Mouse (Mus musculus) gastrocnemius, postnatal 25 days (tissue): ENCODE data around the gene Afg1l. TPM values are rescaled to one million over a fixed set of nuclear protein-coding genes. Genes with fewer than 3 reads are reported as not detected.

Experiments
- DNase-seq: peaks from one replicate; pipeline ENCODE4 v3.0.0; 2022
- total RNA-seq, 2 experiments: library from RNA; stranded (reverse); gene quantifications; 1 replicate in 1 of 2; 2 replicates in 1 of 2; pipeline ENCODE4 v1.2.3; 2021

The Afg1l gene
- total RNA-seq, 2 experiments from 2014 or later = 8.6 to 10.0 TPM

- peak; percentile 52 for DNase-seq
These were observed 210.4 kb downstream of the Afg1l start for GRCm38 (mm10) chr10:42267811-42268545.

DNA sequence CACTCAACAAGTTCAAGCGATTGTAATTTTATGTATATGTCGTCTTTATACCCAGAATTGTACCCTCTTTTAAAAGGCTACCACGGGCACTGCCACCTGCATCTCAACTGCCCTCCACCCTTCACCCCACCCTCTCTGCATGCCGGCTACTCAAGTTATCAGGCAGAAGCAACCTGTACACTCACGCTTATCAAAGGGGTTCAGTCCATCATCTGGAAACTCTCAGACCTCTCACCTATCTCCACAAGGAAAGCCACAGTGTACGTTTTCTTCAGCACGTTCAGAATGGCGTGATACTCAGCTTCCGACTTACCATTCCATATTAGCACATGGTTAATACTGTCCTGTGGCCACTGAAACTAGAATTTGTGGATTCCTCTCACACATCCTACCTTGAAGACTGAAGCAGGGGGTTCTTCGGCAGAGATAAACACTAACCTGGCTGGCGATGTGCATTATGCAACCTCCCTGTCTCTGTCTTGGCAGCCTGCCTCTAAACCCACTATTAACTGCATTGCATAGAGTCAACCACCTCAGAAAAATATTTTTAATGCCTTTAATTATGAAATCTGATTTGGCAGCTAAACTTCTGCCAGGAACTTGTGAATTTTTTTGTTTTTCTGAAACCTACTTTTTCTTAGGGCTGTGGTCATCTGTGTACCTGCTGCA lies 213.2 kb downstream of the Afg1l start:
- DNase-seq = no peak

- DNase-seq = no peak
These were observed 214.2 kb downstream of the Afg1l start for GRCm38 (mm10) chr10:42264195-42264594.

DNA sequence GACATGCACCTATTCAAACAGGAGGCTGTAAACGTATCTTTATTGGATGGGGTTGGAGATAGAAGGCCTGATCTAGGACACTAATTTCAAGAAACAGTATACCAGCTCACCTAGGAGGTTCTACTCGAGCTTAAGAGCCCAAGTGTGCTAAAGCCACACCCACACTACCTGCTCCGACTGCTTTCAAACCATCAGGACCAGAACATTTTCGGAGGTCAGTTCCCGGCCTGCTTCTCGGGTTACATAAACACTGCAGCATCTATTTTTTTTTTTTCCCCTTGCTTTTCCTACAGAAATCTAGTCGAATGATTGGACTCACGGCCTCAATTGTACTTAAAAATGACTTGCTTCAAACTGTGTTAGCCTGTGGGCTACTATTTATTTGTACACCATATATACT lies 214.7 kb downstream of the Afg1l start:
- no peak for DNase-seq

Other genes with a start within 250 kb of the Afg1l start
- 10 to 100 TPM; 21.6 to 22.6 TPM for gene Foxo3, start 201.8 kb downstream of the Afg1l start, total RNA-seq
- gene Snx3, start 23.5 kb upstream of the Afg1l start, total RNA-seq = 100 to 1,000 TPM; 140 to 157 TPM
- gene Nr2e1, start 105.1 kb upstream of the Afg1l start, total RNA-seq = not detected
- gene Ostm1, start 105.3 kb upstream of the Afg1l start, total RNA-seq = 10 to 100 TPM; 18.0 to 20.6 TPM